Mouse (Mus musculus) thymus, adult 2 months (tissue): Measurements from ENCODE around the gene Htra1.

Source experiments
- CTCF ChIP-seq: fragments of 200-500 bp; IDR thresholded peaks from 2 replicates; pipeline ENCODE4 v1.5.1; 2012; ENCODE audit warnings: mild to moderate bottlenecking, control low read depth, low read length, moderate library complexity, borderline replicate concordance; ENCODE audit not compliant: control insufficient read depth, poor library complexity, insufficient read depth; ENCODE audit errors: extremely low read depth
- POLR2A ChIP-seq: fragments of 200-500 bp; IDR thresholded peaks from 2 replicates; pipeline ENCODE4 v1.6.1; 2012; ENCODE audit warnings: mild to moderate bottlenecking, low read length, control low read depth, moderate library complexity; ENCODE audit not compliant: control insufficient read depth, poor library complexity, insufficient read depth; ENCODE audit errors: extremely low read depth

DNA sequence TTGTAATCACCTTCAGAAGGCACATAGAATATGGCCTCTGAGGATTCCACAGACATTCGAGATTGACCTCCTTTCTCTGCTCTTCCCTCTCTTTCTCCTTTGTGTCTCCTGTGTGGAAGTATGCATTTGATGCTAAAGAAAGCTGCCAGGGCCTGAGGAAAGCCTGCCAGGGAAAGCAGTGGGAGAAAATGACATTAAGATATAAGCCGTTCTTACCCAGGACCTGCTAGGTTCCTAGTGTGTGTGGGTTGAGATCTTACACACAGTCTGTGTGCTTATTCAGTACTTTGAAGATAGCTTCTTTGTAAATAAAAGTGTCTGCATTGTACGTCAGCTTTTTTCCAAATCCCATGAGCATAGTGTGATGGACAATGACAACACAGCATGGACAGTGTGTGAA lies 39.8 kb upstream of the Htra1 start:
- no peak for TF ChIP-seq CTCF
- TF ChIP-seq POLR2A: no peak
